Comparison of ENCODE assay signal across 9 mouse cellular contexts in genomic region chr15:85480630-85481029, GRCm38 (mm10). TPM values are rescaled to one million over a fixed set of nuclear protein-coding genes. Genes with fewer than 3 reads are reported as not detected.
DNase-seq lines count a peak whose midpoint lies in the region; ATAC-seq and TF ChIP-seq lines count a peak whose summit lies in the region.
"Had no signal": no experiment of that assay in that cellular context is flagged by ENCODE, and none has a peak within 500 bp of the region (broad histone marks: within the 10 kb centered on the region; RNA-seq: fewer than 3 reads in every experiment).

No protein-coding gene starts in this region.

- 38% methylated on average over 3 of the region's 3 CpGs for WGBS in hindbrain, postnatal 0 days
- whole genome bisulfite sequencing in midbrain, embryonic 16.5 days: 32% methylated on average over 3 of the region's 3 CpGs

- H3K4me3 ChIP-seq in hindbrain, postnatal 0 days (ENCODE audit: low read length): no peak overlapping the region
- no peak overlapping the region for H3K4me3 ChIP-seq in midbrain, embryonic 16.5 days (ENCODE audit: low read depth, low read length)
- H3K4me3 ChIP-seq: heart, embryonic 13.5 days had no signal

- no peak overlapping the region for H3K9ac ChIP-seq in hindbrain, postnatal 0 days (replicated peaks; ENCODE audit: low read length)
- H3K9ac ChIP-seq in midbrain, embryonic 16.5 days (ENCODE audit: low read depth, low read length): peak overlapping the region; percentile 1; the same call in 1 of the 2 replicates
- H3K9ac ChIP-seq: heart, embryonic 13.5 days had no signal

- H3K36me3 ChIP-seq in hindbrain, postnatal 0 days (ENCODE audit: insufficient read depth, low read length): no peaks in the 10 kb centered on the region
- H3K36me3 ChIP-seq in midbrain, embryonic 16.5 days (ENCODE audit: control insufficient read depth, insufficient read depth, low read length): no peaks in the 10 kb centered on the region; the same call in 1 of the 2 replicates
- H3K36me3 ChIP-seq: heart, embryonic 13.5 days had no signal

- no peak overlapping the region for H3K27ac ChIP-seq in hindbrain, postnatal 0 days
- H3K27ac ChIP-seq in midbrain, embryonic 16.5 days (ENCODE audit: low read length): no peak overlapping the region
- H3K27ac ChIP-seq: heart, embryonic 13.5 days had no signal

- TF ChIP-seq CTCF in hindbrain, postnatal 0 days (IDR thresholded peaks at IDR 0.05; ENCODE audit: low read depth): peak; percentile 57

- peak; percentile 12 for DNase-seq in adrenal gland, postnatal 25 days
- DNase-seq in adrenal gland, postnatal 4 days (ENCODE audit: low spot score in 2 of 2): no peak
- peak; percentile 51 for DNase-seq in urinary bladder, postnatal 14 days (ENCODE audit: low spot score)
- no peak for DNase-seq in urinary bladder, postnatal 4 days (ENCODE audit: low spot score in 2 of 2)
- DNase-seq in hindbrain, postnatal 0 days (ENCODE audit: low spot score): no peak
- no peak for DNase-seq in right cerebral cortex, postnatal 14 days
- no peak for DNase-seq in adrenal gland, adult 18-20 months (ENCODE audit: low spot score in 2 of 2)

- H3K27me3 ChIP-seq in hindbrain, postnatal 0 days (ENCODE audit: insufficient read depth, low read length): no peaks in the 10 kb centered on the region
- H3K27me3 ChIP-seq in midbrain, embryonic 16.5 days (ENCODE audit: control insufficient read depth, insufficient read depth, low read depth, low read length): no peaks in the 10 kb centered on the region; the same call in 1 of the 2 replicates

- H3K9me3 ChIP-seq in hindbrain, postnatal 0 days (ENCODE audit: low read length): no peaks in the 10 kb centered on the region
- H3K9me3 ChIP-seq in midbrain, embryonic 16.5 days (replicated peaks; ENCODE audit: control insufficient read depth, low read length, poor library complexity, severe bottlenecking): 0 out of 2 replicates have a peak, but pooled peaks cover 2% of the 10 kb centered on the region
- H3K9me3 ChIP-seq: heart, embryonic 13.5 days had no signal

- no peaks in the 10 kb centered on the region for H3K4me1 ChIP-seq in hindbrain, postnatal 0 days (ENCODE audit: insufficient read depth, low read length)
- H3K4me1 ChIP-seq in midbrain, embryonic 16.5 days (ENCODE audit: control insufficient read depth, insufficient read depth, low read length): peaks cover 3% of the 10 kb centered on the region; the same call in 1 of the 2 replicates
- H3K4me1 ChIP-seq: heart, embryonic 13.5 days had no signal

- no peak overlapping the region for H3K4me2 ChIP-seq in hindbrain, postnatal 0 days (ENCODE audit: low read depth, low read length)
- no peak overlapping the region for H3K4me2 ChIP-seq in midbrain, embryonic 16.5 days (ENCODE audit: low read length)
- H3K4me2 ChIP-seq: heart, embryonic 13.5 days had no signal

- ATAC-seq in hindbrain, postnatal 0 days: 0 out of 2 replicates have a peak, but pooled peaks have one; percentile 21
- peak; percentile 56 for ATAC-seq in midbrain, embryonic 16.5 days

RNA-seq across cellular contexts. Expression of gene 7530416G11Rik, which starts 22.4 kb away (rescaled TPM):
- not detected in 2 replicates for total RNA-seq in adrenal gland, postnatal 25 days (2021)
- total RNA-seq in adrenal gland, postnatal 4 days (2021): not detected
- not detected in 2 replicates for total RNA-seq in hindbrain, postnatal 0 days (2014; rRNA removed)
- polyA plus RNA-seq in hindbrain, postnatal 0 days (2015; fragmentation: Nextera tagmentation; extraction: Ambion mirVana): not detected in 2 replicates
- polyA plus RNA-seq in midbrain, embryonic 16.5 days (2015; fragmentation: Nextera tagmentation; extraction: Ambion mirVana): not detected in 2 replicates
- not detected for total RNA-seq in adrenal gland, adult 18-20 months (2021)
- polyA plus RNA-seq: heart, embryonic 13.5 days had no signal

Comparison
In these comparisons a context has a peak if more than half of its experiments do, and no peak if none do; other contexts are left out.
1. DNase-seq: peak in adrenal gland, postnatal 25 days (single experiment) and urinary bladder, postnatal 14 days (single experiment); none in adrenal gland, postnatal 4 days (0 of 2), urinary bladder, postnatal 4 days (0 of 2), hindbrain, postnatal 0 days (single experiment), right cerebral cortex, postnatal 14 days (single experiment) and adrenal gland, adult 18-20 months (0 of 2).